Mouse (Mus musculus): ENCODE data around the gene Ccdc22. TPM values are rescaled to one million over a fixed set of nuclear protein-coding genes. Genes with fewer than 3 reads are reported as not detected.

Ccdc22 gene
- total RNA-seq, 2 experiments from 2014 or later: 31.6 to 32.1 TPM

DNA sequence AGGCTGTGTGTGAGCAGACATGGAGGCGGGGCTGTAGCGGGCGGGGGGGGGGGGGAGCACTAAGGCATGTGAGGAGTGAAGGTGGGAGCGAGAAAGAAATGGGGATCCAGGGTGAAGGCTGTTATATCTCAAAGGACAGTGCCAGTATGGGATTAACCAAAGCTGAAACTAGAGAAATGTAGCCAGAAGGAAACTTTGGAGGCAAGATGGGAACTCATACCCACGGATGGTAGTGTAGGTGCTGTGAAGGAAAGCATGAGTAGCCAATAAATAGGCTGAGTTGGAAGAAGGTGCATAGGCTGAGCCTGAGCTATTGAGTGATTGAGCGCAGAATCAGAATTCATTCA, 30.5 kb downstream of the Ccdc22 start:
- intact Hi-C loops (cut with DNase I): loop anchor here (5.0 kb wide), 1 partner anchor 67 kb away; no protein-coding TSS in a partner anchor
- DNase-seq (ENCODE audit: low spot score in 2 of 2): no peak

- DNase-seq (ENCODE audit: low spot score in 2 of 2): peak; percentile 90 to 95
- intact Hi-C loops (cut with DNase I): loop anchor here (5.0 kb wide), 1 partner anchor 68 kb away; no protein-coding TSS in a partner anchor
Observed at GRCm38 (mm10) chrX:7574087-7574884, 31.0 kb downstream of the Ccdc22 start, which contains the start of gene Ppp1r3f. Ppp1r3f (minus strand) TSS chrX:7574283.

GRCm38 (mm10) chrX:7573176-7574086, 31.9 kb downstream of the Ccdc22 start, which contains the start of gene Foxp3:
Foxp3 (plus strand) TSS chrX:7573644.
- DNase-seq (ENCODE audit: low spot score in 2 of 2): peak; percentile 54 to 59
- intact Hi-C loops (cut with DNase I): loop anchor here (5.0 kb wide), 1 partner anchor 69 kb away; no protein-coding TSS in a partner anchor

DNA sequence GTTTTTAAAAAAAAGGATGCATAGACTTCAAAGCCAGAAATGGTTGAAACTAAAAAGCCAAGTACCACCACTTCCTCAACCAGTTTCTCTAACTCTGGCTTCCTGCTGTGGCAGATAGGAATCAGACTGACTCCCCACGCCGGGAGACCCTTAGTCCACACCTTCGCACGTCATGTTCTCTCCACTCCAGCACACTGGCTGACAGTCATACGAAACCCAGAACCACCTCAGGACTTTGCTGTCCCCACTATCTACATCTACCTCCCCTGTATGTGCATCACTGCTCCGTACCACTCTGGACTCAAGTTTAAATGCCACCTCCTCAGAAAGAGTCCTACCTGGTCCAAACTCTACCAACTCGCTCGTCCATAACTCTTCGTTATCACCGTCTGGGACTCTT, 32.9 kb downstream of the Ccdc22 start:
- intact Hi-C loops (cut with DNase I): loop anchor here (5.0 kb wide), 1 partner anchor 70 kb away; no protein-coding TSS in a partner anchor
- no peak for DNase-seq (ENCODE audit: low spot score in 2 of 2)

- no peak for DNase-seq (ENCODE audit: low spot score in 2 of 2)
- intact Hi-C loops (cut with DNase I): loop anchor here (5.0 kb wide), 1 partner anchor 71 kb away; no protein-coding TSS in a partner anchor
Observed at GRCm38 (mm10) chrX:7571565-7572136, 33.7 kb downstream of the Ccdc22 start.

- intact Hi-C loops (cut with DNase I): loop anchor here (5.0 kb wide), 1 partner anchor 72 kb away; no protein-coding TSS in a partner anchor
- no peak for DNase-seq (ENCODE audit: low spot score in 2 of 2)
Observed at GRCm38 (mm10) chrX:7570481-7571175, 34.7 kb downstream of the Ccdc22 start.

DNA sequence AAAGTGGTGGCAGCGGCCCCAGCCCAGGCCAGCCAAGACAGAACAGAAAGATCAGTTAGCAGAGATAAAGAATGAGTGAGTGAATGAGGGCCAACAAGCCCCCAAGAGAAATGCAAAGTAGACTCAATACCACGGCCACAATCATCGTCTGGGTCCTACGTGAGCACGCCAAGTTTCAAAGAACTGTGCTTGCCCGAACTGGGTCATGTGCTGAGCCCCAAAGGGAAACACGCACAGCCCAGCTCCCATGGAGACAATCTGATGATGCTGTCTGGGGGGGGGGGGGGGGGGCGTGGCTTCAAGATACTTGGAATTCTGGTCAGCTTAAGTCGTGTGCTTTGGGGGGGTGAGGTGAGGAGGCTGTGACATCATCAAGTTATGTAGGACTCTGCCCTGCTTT, 37.8 kb downstream of the Ccdc22 start:
- intact Hi-C loops (cut with DNase I): no loop called here
- no peak for DNase-seq (ENCODE audit: low spot score in 2 of 2)

DNA sequence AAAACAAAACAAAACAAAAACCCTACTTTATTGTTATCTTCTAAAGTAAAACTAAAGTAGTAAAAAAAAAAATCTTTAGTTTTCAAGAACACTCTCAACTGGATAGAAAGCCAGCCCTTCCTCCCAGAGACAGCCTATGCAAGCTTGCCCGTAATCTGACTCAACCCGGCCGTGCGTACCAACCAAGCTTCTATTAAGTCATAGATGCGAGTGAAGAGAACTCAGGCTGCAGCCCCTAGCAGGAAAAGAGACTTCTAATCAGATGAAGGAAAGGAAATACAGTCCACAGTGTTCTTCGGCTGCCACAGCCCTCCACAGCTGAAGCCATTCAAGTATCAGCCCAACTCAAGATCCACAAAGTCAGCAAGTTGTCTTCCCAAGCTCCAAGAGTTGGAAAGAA, 39.0 kb downstream of the Ccdc22 start:
- DNase-seq (ENCODE audit: low spot score in 2 of 2): no peak
- intact Hi-C loops (cut with DNase I): no loop called here

DNA sequence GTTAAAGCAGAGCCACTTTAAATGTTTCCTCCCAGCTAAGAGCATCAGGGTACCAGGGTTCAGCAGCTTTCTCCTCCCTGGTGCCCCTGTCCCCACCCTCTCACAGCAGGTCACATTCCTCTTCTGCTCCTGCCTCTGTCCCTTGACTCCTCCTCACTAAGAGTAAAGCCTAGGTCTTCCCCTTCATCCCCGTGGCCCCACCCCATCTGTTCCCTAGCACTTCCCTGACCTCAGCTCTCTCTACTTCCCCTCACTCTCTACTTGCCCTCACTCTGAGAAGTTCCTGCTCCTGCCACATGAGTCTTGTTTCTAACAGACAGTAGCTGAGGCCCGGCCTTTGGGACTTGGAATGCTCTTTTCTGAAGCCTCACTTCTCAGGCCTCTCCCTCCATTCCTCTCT, 42.2 kb downstream of the Ccdc22 start:
- DNase-seq (ENCODE audit: low spot score in 2 of 2): no peak
- intact Hi-C loops (cut with DNase I): no loop called here

- DNase-seq (ENCODE audit: low spot score in 2 of 2): no peak
- intact Hi-C loops (cut with DNase I): no loop called here
Observed at GRCm38 (mm10) chrX:7553474-7553873, 51.8 kb downstream of the Ccdc22 start.

Other genes with a start within 250 kb of the Ccdc22 start
- 10 to 100 TPM; 12.3 to 14.6 TPM for gene Usp27x, start 229.7 kb downstream of the Ccdc22 start, total RNA-seq (2021)
- gene Foxp3, start 31.9 kb downstream of the Ccdc22 start, total RNA-seq (2021): not detected
- 10 to 100 TPM; 19.1 to 24.9 TPM for gene Ppp1r3f, start 31.2 kb downstream of the Ccdc22 start, total RNA-seq (2021)
- gene Cacna1f, start 1.6 kb upstream of the Ccdc22 start, total RNA-seq (2021): under 1 TPM; 0.11 to 0.32 TPM
- 1,000 to 10,000 TPM; 1,776 to 2,090 TPM for gene Syp, start 33.0 kb upstream of the Ccdc22 start, total RNA-seq (2021)
- 1 to 10 TPM; 1.4 to 3.0 TPM for gene Prickle3, start 51.7 kb upstream of the Ccdc22 start, total RNA-seq (2021)
- 1 to 10 TPM; 8.4 to 9.1 TPM for gene Plp2, start 65.9 kb upstream of the Ccdc22 start, total RNA-seq (2021)
- gene Magix, start 75.7 kb upstream of the Ccdc22 start, total RNA-seq (2021): under 1 TPM; 0.17 to 0.41 TPM
- 10 to 100 TPM; 34.8 to 35.7 TPM for gene Gpkow, start 91.6 kb upstream of the Ccdc22 start, total RNA-seq (2021)
- gene Wdr45, start 108.8 kb upstream of the Ccdc22 start, total RNA-seq (2021): 10 to 100 TPM; 64.0 to 64.3 TPM
- gene Gm45208, start 116.7 kb upstream of the Ccdc22 start, total RNA-seq (2021): not detected
- gene Praf2, start 122.9 kb upstream of the Ccdc22 start, total RNA-seq (2021): 100 to 1,000 TPM in 1 of 2 experiments, 10 to 100 TPM in 1; 91.1 to 103 TPM
- 10 to 100 TPM; 22.8 to 24.8 TPM for gene Ccdc120, start 145.4 kb upstream of the Ccdc22 start, total RNA-seq (2021)
- gene Tfe3, start 157.0 kb upstream of the Ccdc22 start, total RNA-seq (2021): 10 to 100 TPM; 32.5 to 33.8 TPM
- gene Gripap1, start 184.2 kb upstream of the Ccdc22 start, total RNA-seq (2021): 100 to 1,000 TPM in 1 of 2 experiments, 10 to 100 TPM in 1; 90.3 to 118 TPM
- 1 to 10 TPM; 8.2 to 9.3 TPM for gene Kcnd1, start 216.8 kb upstream of the Ccdc22 start, total RNA-seq (2021)
- gene Otud5, start 235.8 kb upstream of the Ccdc22 start, total RNA-seq (2021): 10 to 100 TPM; 79.5 to 82.3 TPM